Mouse (Mus musculus) kidney, adult 2 months (tissue): ENCODE measurements around the gene Dus1l.

Experiments
- CTCF ChIP-seq: fragments of 200-500 bp; conservative IDR thresholded peaks from 2 replicates; pipeline ENCODE4 v1.5.1; 2011; ENCODE audit warnings: low read depth, mild to moderate bottlenecking, control low read depth, low read length, moderate library complexity, mixed read lengths; ENCODE audit not compliant: insufficient read depth, insufficient read length
- POLR2A ChIP-seq: fragments of 200-500 bp; IDR thresholded peaks from one replicate; pipeline ENCODE4 v1.6.1; 2011; ENCODE audit warnings: low read depth, low read length, control low read depth

GRCm38 (mm10) chr11:120751606-120752005 lies 44.6 kb downstream of the Dus1l start:
- TF ChIP-seq POLR2A (no peak), CTCF (no peak)
